Mouse (Mus musculus): Measurements from ENCODE around the gene Imp3. TPM values are rescaled to one million over a fixed set of nuclear protein-coding genes. Genes with fewer than 3 reads are reported as not detected.

The Imp3 gene
- polyA plus RNA-seq, 1 experiment from 2014 or later: 76.8 TPM

- WGBS: 91% methylated on average over 3 of the region's 3 CpGs
Measured at GRCm38 (mm10) chr9:56961591-56961990, 24.3 kb downstream of the Imp3 start.

GRCm38 (mm10) chr9:56970158-56970557, 32.9 kb downstream of the Imp3 start:
- no peak overlapping the region for H3K27ac ChIP-seq (ENCODE audit: low read length)
- no peak overlapping the region for H3K9ac ChIP-seq (replicated peaks; ENCODE audit: low read depth, low read length)
- no peak overlapping the region for H3K4me3 ChIP-seq (ENCODE audit: low read depth, low read length)
- WGBS: 77% methylated on average over 2 of the region's 2 CpGs
- no peaks in the 10 kb centered on the region for H3K27me3 ChIP-seq (ENCODE audit: control insufficient read depth, insufficient read depth, low read length)
- H3K4me2 ChIP-seq (replicated peaks; ENCODE audit: low read depth, low read length): no peak overlapping the region
- no peak for ATAC-seq (ENCODE audit: insufficient number of reproducible peaks, insufficient read depth, low FRiP score, low read depth)
- no peaks in the 10 kb centered on the region for H3K4me1 ChIP-seq (ENCODE audit: control insufficient read depth, insufficient read depth, low read length)
- no peaks in the 10 kb centered on the region; the same call in 1 of the 2 replicates for H3K36me3 ChIP-seq (ENCODE audit: control insufficient read depth, insufficient read depth, low read length)
- no peaks in the 10 kb centered on the region for H3K9me3 ChIP-seq (ENCODE audit: control insufficient read depth, low read depth, low read length)

More at GRCm38 (mm10) chr9:56961591-56961990, 24.3 kb downstream of the Imp3 start:
- no peak overlapping the region for H3K9ac ChIP-seq (replicated peaks; ENCODE audit: low read depth, low read length)
- H3K4me1 ChIP-seq (ENCODE audit: control insufficient read depth, insufficient read depth, low read length): no peaks in the 10 kb centered on the region
- H3K27ac ChIP-seq (ENCODE audit: low read length): no peak overlapping the region
- peaks cover 6% of the 10 kb centered on the region; the same call in 1 of the 2 replicates for H3K36me3 ChIP-seq (ENCODE audit: control insufficient read depth, insufficient read depth, low read length)
- no peak for ATAC-seq (ENCODE audit: insufficient number of reproducible peaks, insufficient read depth, low FRiP score, low read depth)
- H3K4me2 ChIP-seq (replicated peaks; ENCODE audit: low read depth, low read length): no peak overlapping the region
- H3K9me3 ChIP-seq (ENCODE audit: control insufficient read depth, low read depth, low read length): no peaks in the 10 kb centered on the region
- no peaks in the 10 kb centered on the region for H3K27me3 ChIP-seq (ENCODE audit: control insufficient read depth, insufficient read depth, low read length)
- no peak overlapping the region for H3K4me3 ChIP-seq (ENCODE audit: low read depth, low read length)

DNA sequence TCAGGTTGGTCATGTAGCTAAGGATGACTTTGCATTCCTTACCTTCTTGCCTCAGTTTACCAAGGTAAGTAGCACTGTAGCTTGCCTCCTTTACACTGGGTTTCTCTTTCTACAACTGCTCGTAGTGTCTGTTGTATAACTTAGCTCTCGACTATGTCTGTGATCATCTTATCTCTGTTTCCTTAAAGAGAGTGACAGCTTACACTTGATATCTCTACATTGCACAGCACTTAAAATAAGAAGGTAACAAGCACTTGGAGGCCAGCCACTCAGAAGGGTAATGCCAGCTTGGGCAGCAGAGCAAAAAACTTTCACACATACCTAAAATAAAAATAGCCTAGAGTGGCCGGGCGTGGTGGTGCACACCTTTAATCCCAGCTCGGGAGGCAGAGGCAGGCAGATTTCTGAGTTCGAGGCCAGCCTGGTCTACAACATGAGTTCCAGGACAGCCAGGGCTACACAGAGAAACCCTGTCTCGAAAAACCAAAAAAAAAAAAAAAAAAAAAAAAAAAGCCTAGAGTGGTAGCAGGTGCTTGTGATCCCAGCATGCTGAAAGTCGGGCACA, 36.8 kb downstream of the Imp3 start:
- WGBS: 85% methylated on average over 8 of the region's 8 CpGs
- H3K36me3 ChIP-seq (ENCODE audit: control insufficient read depth, insufficient read depth, low read length): no peaks in the 10 kb centered on the region; the same call in 1 of the 2 replicates
- no peak overlapping the region for H3K4me2 ChIP-seq (replicated peaks; ENCODE audit: low read depth, low read length)
- H3K4me3 ChIP-seq (ENCODE audit: low read depth, low read length): no peak overlapping the region
- H3K9ac ChIP-seq (replicated peaks; ENCODE audit: low read depth, low read length): no peak overlapping the region
- no peaks in the 10 kb centered on the region for H3K9me3 ChIP-seq (ENCODE audit: control insufficient read depth, low read depth, low read length)
- H3K27ac ChIP-seq (ENCODE audit: low read length): no peak overlapping the region
- H3K27me3 ChIP-seq (ENCODE audit: control insufficient read depth, insufficient read depth, low read length): no peaks in the 10 kb centered on the region
- no peaks in the 10 kb centered on the region for H3K4me1 ChIP-seq (ENCODE audit: control insufficient read depth, insufficient read depth, low read length)
- no peak for ATAC-seq (ENCODE audit: insufficient number of reproducible peaks, insufficient read depth, low FRiP score, low read depth)

DNA sequence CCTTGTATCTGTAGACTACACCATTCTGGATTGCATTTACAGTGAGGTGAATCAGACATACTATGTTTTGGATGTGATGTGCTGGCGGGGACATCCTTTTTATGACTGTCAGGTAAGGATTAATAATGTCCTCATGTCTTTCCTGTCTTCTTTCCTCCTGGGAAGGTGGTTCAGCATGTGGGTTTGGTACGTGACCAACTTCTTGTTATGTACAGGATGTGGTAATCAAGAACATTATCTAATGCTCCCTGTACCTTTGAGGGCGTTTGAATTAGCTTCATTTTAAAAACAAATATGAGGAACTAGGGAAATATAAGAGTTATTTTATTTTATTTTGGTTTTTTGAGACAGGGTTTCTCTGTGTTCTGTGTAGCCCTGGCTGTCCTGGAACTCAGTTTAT, 37.9 kb downstream of the Imp3 start:
- Histone ChIP-seq H3K9me3 (ENCODE audit: control insufficient read depth, low read depth, low read length) (no peaks in the 10 kb centered on the region), H3K36me3 (ENCODE audit: control insufficient read depth, insufficient read depth, low read length) (no peaks in the 10 kb centered on the region; the same call in 1 of the 2 replicates), H3K27ac (ENCODE audit: low read length) (no peak overlapping the region), H3K4me1 (ENCODE audit: control insufficient read depth, insufficient read depth, low read length) (no peaks in the 10 kb centered on the region), H3K9ac (replicated peaks; ENCODE audit: low read depth, low read length) (no peak overlapping the region), H3K4me3 (ENCODE audit: low read depth, low read length) (no peak overlapping the region), H3K27me3 (ENCODE audit: control insufficient read depth, insufficient read depth, low read length) (no peaks in the 10 kb centered on the region), H3K4me2 (replicated peaks; ENCODE audit: low read depth, low read length) (no peak overlapping the region)
- WGBS: 78% methylated on average over 3 of the region's 3 CpGs
- ATAC-seq (ENCODE audit: insufficient number of reproducible peaks, insufficient read depth, low FRiP score, low read depth): no peak

DNA sequence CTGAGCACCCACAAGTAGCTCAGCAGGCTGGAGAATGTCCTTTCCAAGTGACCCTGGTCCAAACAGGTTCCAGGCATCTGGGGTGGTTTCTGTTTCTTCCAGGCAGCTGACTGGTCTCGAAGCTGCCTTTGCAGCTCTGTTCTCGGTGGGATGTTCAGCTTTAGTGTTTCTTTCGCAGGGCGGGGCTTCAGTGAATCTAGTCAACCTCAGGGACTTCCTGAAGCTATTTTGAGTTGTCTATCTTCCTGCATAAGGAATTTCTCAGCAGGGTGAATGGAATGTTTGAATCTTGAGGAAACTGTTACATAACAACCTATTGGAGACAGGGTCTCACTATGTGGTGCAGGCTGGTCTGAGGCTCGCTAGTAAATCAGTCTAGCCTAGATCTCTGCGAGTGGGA, 42.9 kb downstream of the Imp3 start:
- Histone ChIP-seq H3K9ac (replicated peaks; ENCODE audit: low read depth, low read length) (no peak overlapping the region), H3K4me3 (ENCODE audit: low read depth, low read length) (no peak overlapping the region), H3K4me1 (ENCODE audit: control insufficient read depth, insufficient read depth, low read length) (no peaks in the 10 kb centered on the region), H3K9me3 (ENCODE audit: control insufficient read depth, low read depth, low read length) (no peaks in the 10 kb centered on the region), H3K4me2 (replicated peaks; ENCODE audit: low read depth, low read length) (no peak overlapping the region), H3K27me3 (ENCODE audit: control insufficient read depth, insufficient read depth, low read length) (no peaks in the 10 kb centered on the region), H3K27ac (ENCODE audit: low read length) (no peak overlapping the region), H3K36me3 (ENCODE audit: control insufficient read depth, insufficient read depth, low read length) (no peaks in the 10 kb centered on the region; the same call in 1 of the 2 replicates)
- WGBS: 92% methylated on average over 6 of the region's 6 CpGs
- no peak for ATAC-seq (ENCODE audit: insufficient number of reproducible peaks, insufficient read depth, low FRiP score, low read depth)

DNA sequence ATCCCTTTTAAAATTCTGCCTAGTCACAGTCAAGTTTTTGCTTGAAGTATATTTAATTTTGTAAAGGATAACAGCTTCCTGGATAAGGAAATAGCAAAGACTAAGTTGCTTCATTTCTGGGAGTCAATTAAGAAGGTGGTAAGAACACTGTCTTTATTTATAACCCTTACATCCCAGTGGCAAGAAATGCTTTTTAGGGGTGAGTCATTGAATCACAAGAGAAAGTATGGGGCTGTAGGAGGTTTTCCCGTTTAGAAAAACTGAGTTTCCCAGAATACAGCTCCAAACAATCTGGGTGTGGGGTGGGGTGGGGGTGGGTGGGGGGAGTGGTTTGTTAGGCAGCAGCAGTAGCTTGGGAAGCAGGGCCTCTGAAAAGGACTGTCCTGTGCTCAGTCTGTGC, 44.2 kb downstream of the Imp3 start:
- ATAC-seq (ENCODE audit: insufficient number of reproducible peaks, insufficient read depth, low FRiP score, low read depth): no peak
- no peaks in the 10 kb centered on the region for H3K4me1 ChIP-seq (ENCODE audit: control insufficient read depth, insufficient read depth, low read length)

More for the DNA sequence above, 44.2 kb downstream of the Imp3 start:
- no peak overlapping the region for H3K9ac ChIP-seq (replicated peaks; ENCODE audit: low read depth, low read length)
- no peak overlapping the region for H3K27ac ChIP-seq (ENCODE audit: low read length)
- WGBS: 68% methylated on average over 1 of the region's 1 CpGs
- no peaks in the 10 kb centered on the region; the same call in 1 of the 2 replicates for H3K36me3 ChIP-seq (ENCODE audit: control insufficient read depth, insufficient read depth, low read length)
- H3K4me2 ChIP-seq (replicated peaks; ENCODE audit: low read depth, low read length): no peak overlapping the region
- no peaks in the 10 kb centered on the region for H3K27me3 ChIP-seq (ENCODE audit: control insufficient read depth, insufficient read depth, low read length)
- H3K4me3 ChIP-seq (ENCODE audit: low read depth, low read length): no peak overlapping the region
- H3K9me3 ChIP-seq (ENCODE audit: control insufficient read depth, low read depth, low read length): no peaks in the 10 kb centered on the region

Other genes with a start within 250 kb of the Imp3 start
- 3.0 and 3.5 TPM in 2 replicates for gene Lingo1, start 141.0 kb upstream of the Imp3 start, polyA plus RNA-seq (2014; fragmentation: Nextera tagmentation; extraction: Ambion mirVana)
- gene Odf3l1, start 72.8 kb upstream of the Imp3 start, polyA plus RNA-seq (2014; fragmentation: Nextera tagmentation; extraction: Ambion mirVana): 1.7 and 1.9 TPM in 2 replicates
- 16.1 and 17.5 TPM in 2 replicates for gene Cspg4, start 72.4 kb upstream of the Imp3 start, polyA plus RNA-seq (2014; fragmentation: Nextera tagmentation; extraction: Ambion mirVana)
- gene Snx33, start 9.1 kb upstream of the Imp3 start, polyA plus RNA-seq (2014; fragmentation: Nextera tagmentation; extraction: Ambion mirVana): 8.8 and 9.5 TPM in 2 replicates
- gene Snupn, start 13.4 kb downstream of the Imp3 start, polyA plus RNA-seq (2014; fragmentation: Nextera tagmentation; extraction: Ambion mirVana): 19.5 and 21.9 TPM in 2 replicates
- gene Ptpn9, start 57.4 kb downstream of the Imp3 start, polyA plus RNA-seq (2014; fragmentation: Nextera tagmentation; extraction: Ambion mirVana): 28.0 and 32.6 TPM in 2 replicates
- 42.7 and 46.4 TPM in 2 replicates for gene Sin3a, start 134.6 kb downstream of the Imp3 start, polyA plus RNA-seq (2014; fragmentation: Nextera tagmentation; extraction: Ambion mirVana)
- 43.7 and 45.3 TPM in 2 replicates for gene Man2c1, start 193.2 kb downstream of the Imp3 start, polyA plus RNA-seq (2014; fragmentation: Nextera tagmentation; extraction: Ambion mirVana)
- 7.0 and 10.2 TPM in 2 replicates for gene Neil1, start 210.8 kb downstream of the Imp3 start, polyA plus RNA-seq (2014; fragmentation: Nextera tagmentation; extraction: Ambion mirVana)
- gene Commd4, start 220.9 kb downstream of the Imp3 start, polyA plus RNA-seq (2014; fragmentation: Nextera tagmentation; extraction: Ambion mirVana): 91.9 and 94.8 TPM in 2 replicates

Data from stomach, embryonic 14.5 days (tissue).